Mouse (Mus musculus) testis, adult 2 months (tissue): ENCODE measurements around the gene Mip. TPM values are rescaled to one million over a fixed set of nuclear protein-coding genes. Genes with fewer than 3 reads are reported as not detected.

Experiments used
- H3K27ac ChIP-seq: fragments of 200-500 bp; 2 replicates; pipeline ENCODE4 v1.5.1; 2012; ENCODE audit warnings: low read depth, low read length; ENCODE audit not compliant: control insufficient read depth, insufficient read depth
- H3K27me3 ChIP-seq: fragments of 200-500 bp; 2 replicates; pipeline ENCODE4 v1.6.1; 2012; ENCODE audit warnings: mild to moderate bottlenecking, low read length, moderate library complexity; ENCODE audit not compliant: control insufficient read depth, insufficient read depth
- H3K36me3 ChIP-seq: fragments of 200-500 bp; 2 replicates; pipeline ENCODE4 v1.6.1; 2012; ENCODE audit warnings: mild to moderate bottlenecking, low read length; ENCODE audit not compliant: control insufficient read depth, insufficient read depth
- H3K4me1 ChIP-seq: fragments of 200-500 bp; 2 replicates; pipeline ENCODE4 v1.6.1; 2012; ENCODE audit warnings: low read length; ENCODE audit not compliant: control insufficient read depth, insufficient read depth
- H3K4me3 ChIP-seq: fragments of 200-500 bp; 2 replicates; pipeline ENCODE4 v1.5.1; 2012; ENCODE audit warnings: low read depth, mild to moderate bottlenecking, low read length, moderate library complexity, mixed read lengths; ENCODE audit not compliant: control insufficient read depth
- CTCF ChIP-seq: fragments of 200-500 bp; IDR thresholded peaks from 2 replicates; pipeline ENCODE4 v1.5.1; 2012; ENCODE audit warnings: low read depth, mild to moderate bottlenecking, inconsistent platforms, low read length, moderate library complexity; ENCODE audit not compliant: control insufficient read depth, insufficient read depth, insufficient replicate concordance
- POLR2A ChIP-seq: fragments of 200-500 bp; IDR thresholded peaks from 2 replicates; pipeline ENCODE4 v1.6.1; 2012; ENCODE audit warnings: low read depth, mild to moderate bottlenecking, inconsistent platforms, low read length, moderate library complexity; ENCODE audit not compliant: control insufficient read depth
- polyA plus RNA-seq: library from polyadenylated mRNA; depleted of rRNA; stranded (reverse); fragments of >200 nt; gene quantifications from 2 replicates; pipeline ENCODE4 v1.2.3, GENCODE M21; 2012

Mip gene
- polyA plus RNA-seq, 1 experiment, result not detected

- H3K27me3 ChIP-seq, result no peaks in the 10 kb centered on the region
- H3K4me1 ChIP-seq, result no peaks in the 10 kb centered on the region
- no peak overlapping the region for H3K27ac ChIP-seq
- no peak for TF ChIP-seq CTCF
- no peak for TF ChIP-seq POLR2A
- H3K36me3 ChIP-seq, result peaks cover 2% of the 10 kb centered on the region
- no peak overlapping the region for H3K4me3 ChIP-seq
Measured at GRCm38 (mm10) chr10:128239140-128239539, 13.5 kb downstream of the Mip start.

- TF ChIP-seq CTCF (no peak), POLR2A (no peak)
- Histone ChIP-seq H3K4me3 (no peak overlapping the region), H3K36me3 (peaks cover 2% of the 10 kb centered on the region), H3K4me1 (no peaks in the 10 kb centered on the region), H3K27ac (no peak overlapping the region), H3K27me3 (no peaks in the 10 kb centered on the region)
Measured at GRCm38 (mm10) chr10:128240131-128240530, 14.5 kb downstream of the Mip start.

GRCm38 (mm10) chr10:128243252-128243651, 17.6 kb downstream of the Mip start:
- no peak overlapping the region for H3K4me3 ChIP-seq
- H3K27ac ChIP-seq, result no peak overlapping the region
- TF ChIP-seq POLR2A, result no peak
- no peak for TF ChIP-seq CTCF
- H3K4me1 ChIP-seq, result no peaks in the 10 kb centered on the region
- peaks cover 2% of the 10 kb centered on the region for H3K36me3 ChIP-seq
- H3K27me3 ChIP-seq, result no peaks in the 10 kb centered on the region

DNA sequence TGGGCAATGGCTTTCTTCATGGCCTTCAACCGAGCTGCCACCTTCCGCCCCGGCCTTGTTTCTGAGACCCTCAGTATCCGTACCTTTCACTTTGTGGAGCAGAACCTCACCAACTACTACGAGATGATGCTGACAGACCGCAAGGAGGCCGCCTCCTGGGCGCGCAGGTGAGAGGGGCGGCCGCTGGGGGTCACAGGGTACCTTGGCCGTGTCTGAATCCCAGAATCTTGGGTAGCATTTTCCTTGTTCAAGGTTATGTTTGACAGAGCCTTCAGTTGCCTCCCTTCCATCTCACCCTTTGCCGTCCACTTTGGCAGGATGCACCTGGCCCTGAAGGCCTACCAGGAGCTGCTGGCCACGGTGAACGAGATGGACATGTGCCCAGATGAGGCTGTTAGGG, 18.5 kb downstream of the Mip start:
- TF ChIP-seq POLR2A (no peak), CTCF (no peak)
- H3K36me3 ChIP-seq, result peaks cover 2% of the 10 kb centered on the region
- H3K4me1 ChIP-seq, result no peaks in the 10 kb centered on the region
- H3K4me3 ChIP-seq, result no peak overlapping the region
- no peaks in the 10 kb centered on the region for H3K27me3 ChIP-seq
- no peak overlapping the region for H3K27ac ChIP-seq

GRCm38 (mm10) chr10:128247020-128247732, 21.5 kb downstream of the Mip start:
- no peak overlapping the region for H3K27ac ChIP-seq

DNA sequence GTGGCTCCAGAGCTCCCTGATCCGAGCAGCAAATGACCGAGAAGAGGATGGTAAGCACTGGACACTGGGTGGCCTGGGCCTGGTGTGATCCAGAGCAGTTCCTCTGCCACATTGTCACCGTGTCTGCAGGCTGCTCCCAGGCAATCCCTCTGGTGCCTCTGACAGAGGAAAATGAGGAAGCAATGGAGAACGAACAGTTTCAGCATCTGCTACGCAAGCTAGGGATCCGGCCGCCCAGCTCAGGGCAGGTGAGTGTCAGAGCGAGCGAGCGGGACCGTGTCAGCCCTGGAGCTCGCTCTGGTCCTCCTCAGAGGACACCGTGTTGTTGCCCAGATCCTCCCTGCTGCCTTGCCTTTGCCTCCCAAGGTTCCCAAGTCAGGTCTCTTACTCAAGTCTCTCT, 24.9 kb downstream of the Mip start:
- Histone ChIP-seq H3K27me3 (no peaks in the 10 kb centered on the region), H3K36me3 (peaks cover 1% of the 10 kb centered on the region; the same call in 1 of the 2 replicates), H3K4me3 (no peak overlapping the region), H3K4me1 (no peaks in the 10 kb centered on the region), H3K27ac (no peak overlapping the region)
- TF ChIP-seq CTCF (no peak), POLR2A (no peak)

More at GRCm38 (mm10) chr10:128247020-128247732, 21.5 kb downstream of the Mip start:
- Histone ChIP-seq H3K4me1 (no peaks in the 10 kb centered on the region), H3K4me3 (no peak overlapping the region), H3K36me3 (peaks cover 4% of the 10 kb centered on the region), H3K27me3 (no peaks in the 10 kb centered on the region)
- no peak for TF ChIP-seq CTCF
- no peak for TF ChIP-seq POLR2A

GRCm38 (mm10) chr10:128253677-128254255, 28.1 kb downstream of the Mip start, which contains the start of gene Apon:
TSS of gene Apon (plus strand) at chr10:128254096.
- H3K27ac ChIP-seq, result no peak within 1 kb of the TSS
- TF ChIP-seq POLR2A (no peak), CTCF (no peak)
- peaks cover 1% of the 10 kb centered on the region; the same call in 1 of the 2 replicates for H3K36me3 ChIP-seq
- no peak within 1 kb of the TSS for H3K4me3 ChIP-seq
- no peaks in the 10 kb centered on the region for H3K27me3 ChIP-seq
- no peaks in the 10 kb centered on the region for H3K4me1 ChIP-seq

- H3K4me3 ChIP-seq, result no peak overlapping the region
- H3K27me3 ChIP-seq, result no peaks in the 10 kb centered on the region
- H3K27ac ChIP-seq, result no peak overlapping the region
- TF ChIP-seq POLR2A (no peak), CTCF (no peak)
- no peaks in the 10 kb centered on the region for H3K4me1 ChIP-seq
- H3K36me3 ChIP-seq, result no peaks in the 10 kb centered on the region; the same call in 1 of the 2 replicates
Measured at GRCm38 (mm10) chr10:128255925-128256324, 30.3 kb downstream of the Mip start.
